Mouse (Mus musculus): Measurements from ENCODE around the gene Trim30b.

GRCm38 (mm10) chr7:104352717-104353599 lies 16.7 kb downstream of the Trim30b start, which contains the start of gene Trim12c:
- TF ChIP-seq CTCF (IDR thresholded peaks at IDR 0.05; ENCODE audit: low read depth, low read length) (no peak), POLR2A (IDR thresholded peaks at IDR 0.05; ENCODE audit: insufficient read depth, low read length) (no peak), EP300 (IDR thresholded peaks at IDR 0.05; ENCODE audit: insufficient read depth, low read depth, low read length) (no peak)
